Comparison of ENCODE assay signal across 21 mouse cellular contexts in the genomic region with DNA sequence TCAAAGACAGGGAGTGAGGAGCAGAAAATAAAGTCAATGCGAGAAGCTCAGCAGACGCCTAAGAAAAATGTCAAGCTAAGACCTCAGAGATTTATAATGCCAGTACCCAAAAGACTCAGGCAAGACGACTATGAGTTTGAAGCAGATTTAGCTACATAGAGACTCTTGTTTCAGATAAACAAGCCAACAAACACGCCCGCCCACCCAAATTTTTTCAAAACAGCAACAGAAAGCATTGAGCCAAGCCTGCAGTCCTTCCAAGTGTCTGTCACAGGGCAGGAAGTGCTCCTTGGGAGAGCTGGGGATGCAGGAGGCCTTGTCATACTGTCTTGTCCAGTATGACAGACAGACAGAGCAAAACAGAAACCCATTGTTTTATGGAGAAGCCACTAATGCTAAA. TPM values are rescaled to one million over a fixed set of nuclear protein-coding genes. Genes with fewer than 3 reads are reported as not detected.
DNase-seq lines count a peak whose midpoint lies in the region; TF ChIP-seq lines count a peak whose summit lies in the region.
"Had no signal": no experiment of that assay in that cellular context is flagged by ENCODE, and none has a peak within 500 bp of the region (broad histone marks: within the 10 kb centered on the region; RNA-seq: fewer than 3 reads in every experiment).

No protein-coding gene starts in this region.

- no peak for TF ChIP-seq CTCF in lung, adult 2 months (IDR thresholded peaks at IDR 0.05; ENCODE audit: insufficient read depth, low read length)
- TF ChIP-seq CTCF in CH12.LX (conservative IDR thresholded peaks at IDR 0.05 in 1 of 2, IDR thresholded peaks at IDR 0.05 in 1 of 2; ENCODE audit: low read depth in 2 of 2, low read length in 2 of 2): no peak

- in situ Hi-C loops in CH12.LX (cut with MboI; ENCODE audit: low pct_ligation_motif_present, low pct_unique_long_range_greater_than_20kb, low sequenced_read_pairs): loop anchor here (5.0 kb wide), 2 partner anchors 44 to 84 kb away; no protein-coding TSS in a partner anchor

- TF ChIP-seq EP300 in CH12.LX (IDR thresholded peaks at IDR 0.05; ENCODE audit: low read length): no peak

- no peak for TF ChIP-seq POLR2A in lung, adult 2 months (IDR thresholded peaks at IDR 0.05; ENCODE audit: borderline replicate concordance, extremely low read depth, low read depth, low read length)
- TF ChIP-seq POLR2A in CH12.LX (IDR thresholded peaks at IDR 0.05; ENCODE audit: low read depth, low read length): no peak

- dilution Hi-C loops in CH12.LX (cut with MboI; ENCODE audit: extremely low pct_ligation_motif_present, extremely low pct_unique_long_range_greater_than_20kb, low sequenced_read_pairs): no loop called here

- peak overlapping the region; percentile 77; the same call in 1 of the 2 replicates for H3K9ac ChIP-seq in CH12.LX (ENCODE audit: insufficient read depth, low read depth)
- H3K9ac ChIP-seq: embryonic facial prominence, embryonic 13.5 days; forebrain, embryonic 12.5 days; hindbrain, embryonic 13.5 days had no signal

- H3K27ac ChIP-seq in CH12.LX (ENCODE audit: insufficient read depth, low read depth): peak overlapping the region; percentile 41; the same call in 1 of the 2 replicates
- H3K27ac ChIP-seq: embryonic facial prominence, embryonic 13.5 days; forebrain, embryonic 12.5 days; heart, embryonic 10.5 days; hindbrain, embryonic 13.5 days had no signal

- no peaks in the 10 kb centered on the region for H3K9me3 ChIP-seq in CH12.LX (replicated peaks; ENCODE audit: low read length)
- H3K9me3 ChIP-seq: embryonic facial prominence, embryonic 13.5 days; forebrain, embryonic 12.5 days; heart, embryonic 10.5 days; hindbrain, embryonic 13.5 days had no signal

- TF ChIP-seq RAD21 in CH12.LX (IDR thresholded peaks at IDR 0.05; ENCODE audit: low read depth, low read length): no peak

- peak overlapping the region; percentile 29; the same call in 1 of the 2 replicates for H3K4me2 ChIP-seq in CH12.LX (ENCODE audit: insufficient read depth, low read depth, poor library complexity, severe bottlenecking)
- H3K4me2 ChIP-seq: embryonic facial prominence, embryonic 13.5 days; forebrain, embryonic 12.5 days; hindbrain, embryonic 13.5 days had no signal

- DNase-seq in kidney, postnatal 14 days: peak; percentile 41
- DNase-seq in kidney, adult 8-10 months: no peak
- peak; percentile 50 for DNase-seq in lung, postnatal 10 days
- DNase-seq in lung, adult 2 months: no peak
- DNase-seq in B cell, adult 2 months: peak; percentile 29 to 44
- no peak for DNase-seq in CH12.LX (ENCODE audit: extremely low read depth)
- no peak for DNase-seq in right cerebral cortex, postnatal 25 days
- DNase-seq: cerebellum, adult 11 months; cerebellum, adult 9-10 months; cerebellum, postnatal 36 days; gastrocnemius, postnatal 10 days; heart, adult 18-20 months; heart, postnatal 10 days; heart, postnatal 4 days had no signal

- no peak overlapping the region for H3K4me3 ChIP-seq in lung, adult 2 months (replicated peaks; ENCODE audit: extremely low read depth, low read depth, low read length)
- H3K4me3 ChIP-seq in CH12.LX (replicated peaks in 1 of 3; ENCODE audit: low read depth in 2 of 3, low read length in 2 of 3, poor library complexity in 1 of 3): peak overlapping the region; percentile 62 to 77 (median 63)
- H3K4me3 ChIP-seq: embryonic facial prominence, embryonic 13.5 days; forebrain, embryonic 12.5 days; heart, embryonic 10.5 days; hindbrain, embryonic 13.5 days had no signal

- 59% methylated on average over 5 of the region's 5 CpGs for WGBS in lung, adult 2 months

- H3K4me1 ChIP-seq in lung, adult 2 months (ENCODE audit: control insufficient read depth, insufficient read depth, low read length): no peaks in the 10 kb centered on the region
- peaks cover 34 to 64% of the 10 kb centered on the region in 2 experiments for H3K4me1 ChIP-seq in CH12.LX (ENCODE audit: control insufficient read depth in 1 of 2, insufficient read depth in 2 of 2)
- H3K4me1 ChIP-seq: embryonic facial prominence, embryonic 13.5 days; forebrain, embryonic 12.5 days; heart, embryonic 10.5 days had no signal

- no peaks in the 10 kb centered on the region for H3K27me3 ChIP-seq in CH12.LX (replicated peaks)
- H3K27me3 ChIP-seq: embryonic facial prominence, embryonic 13.5 days; forebrain, embryonic 12.5 days; hindbrain, embryonic 13.5 days had no signal

- H3K79me2 ChIP-seq in CH12.LX (replicated peaks; ENCODE audit: control insufficient read depth, extremely low read depth, insufficient read depth, poor library complexity, severe bottlenecking): peaks cover 2% of the 10 kb centered on the region; the same call in 1 of the 2 replicates

- peaks cover 0 to 33% of the 10 kb centered on the region in 2 experiments for H3K36me3 ChIP-seq in CH12.LX (replicated peaks in 1 of 2; ENCODE audit: control insufficient read depth in 1 of 2, insufficient read depth in 1 of 2, low read length in 1 of 2)
- H3K36me3 ChIP-seq: embryonic facial prominence, embryonic 13.5 days; forebrain, embryonic 12.5 days; heart, embryonic 10.5 days; hindbrain, embryonic 13.5 days had no signal

TF ChIP-seq in CH12.LX, 34 proteins besides CTCF, POLR2A, EP300 and RAD21:
- no peak for TF ChIP-seq ETS1 (conservative IDR thresholded peaks at IDR 0.05; ENCODE audit: low read depth, low read length)
- TF ChIP-seq ZKSCAN1 (IDR thresholded peaks at IDR 0.05; ENCODE audit: borderline replicate concordance, low read depth, low read length): no peak
- TF ChIP-seq PAX5 (IDR thresholded peaks at IDR 0.05; ENCODE audit: low read length): no peak
- no peak for TF ChIP-seq SIN3A (IDR thresholded peaks at IDR 0.05; ENCODE audit: low read length)
- no peak for TF ChIP-seq BHLHE40 (IDR thresholded peaks at IDR 0.05; ENCODE audit: low read depth, low read length)
- TF ChIP-seq NELFE (IDR thresholded peaks at IDR 0.05; ENCODE audit: low read depth, low read length): no peak
- TF ChIP-seq E2F4 (IDR thresholded peaks at IDR 0.05; ENCODE audit: insufficient replicate concordance, low read depth, low read length): no peak
- TF ChIP-seq UBTF (IDR thresholded peaks at IDR 0.05; ENCODE audit: low read depth, low read length): no peak
- no peak for TF ChIP-seq ZC3H11A (IDR thresholded peaks at IDR 0.05; ENCODE audit: low read depth, low read length)

RNA-seq across cellular contexts. Expression of gene Cxcr5, which starts 38.0 kb away (rescaled TPM):
- polyA plus RNA-seq in lung, adult 2 months (2012; rRNA removed): 6.0 TPM in 2 replicates
- 27.7 and 30.2 TPM in 2 replicates for total RNA-seq in CH12.LX (2012; rRNA removed)
- total RNA-seq in CH12.LX (2014; rRNA removed): 75.4 and 93.4 TPM in 2 replicates
- polyA plus RNA-seq in CH12.LX (2012; ENCODE audit: insufficient read length, low read depth): 61.2 and 70.5 TPM in 2 replicates
- total RNA-seq: gastrocnemius, postnatal 10 days; MEL had no signal
- polyA plus RNA-seq: forebrain, embryonic 16.5 days; heart, embryonic 10.5 days; heart, embryonic 14.5 days had no signal

RNA-seq across cellular contexts. Expression of gene Bcl9l, which starts 41.1 kb away (rescaled TPM):
- polyA plus RNA-seq in lung, adult 2 months (2012; rRNA removed): 69.0 and 70.7 TPM in 2 replicates
- total RNA-seq in CH12.LX (2012; rRNA removed) (0.88 and 1.6 TPM in 2 replicates), CH12.LX (2014; rRNA removed) (0.08 and 0.67 TPM in 2 replicates)
- polyA plus RNA-seq in CH12.LX (2012; ENCODE audit: insufficient read length, low read depth): 6.2 and 7.5 TPM in 2 replicates

Comparison
In these comparisons a context has a peak if more than half of its experiments do, and no peak if none do; other contexts are left out.
1. DNase-seq: peak in kidney, postnatal 14 days (single experiment), lung, postnatal 10 days (single experiment) and B cell, adult 2 months (2 of 2); none in kidney, adult 8-10 months (0 of 2), lung, adult 2 months (single experiment), CH12.LX (single experiment) and right cerebral cortex, postnatal 25 days (single experiment).